Mouse (Mus musculus) hindbrain, embryonic 11.5 days (tissue): ENCODE data around the gene Mdm2. TPM values are rescaled to one million over a fixed set of nuclear protein-coding genes. Genes with fewer than 3 reads are reported as not detected.

Experiments
- ATAC-seq: fragments of 200-750 bp; cut with Nextera tagmentation; 2 replicates; pipeline ENCODE4 v1.8.0; 2017; ENCODE audit warnings: mild to moderate bottlenecking, moderate TSS enrichment, moderate library complexity; ENCODE audit not compliant: low FRiP score
- DNase-seq: peaks from one replicate; pipeline ENCODE4 v3.0.0-alpha.2; 2015; ENCODE audit warnings: low spot score
- H3K27ac ChIP-seq: fragments of 300-500 bp; sonication (generic); 2 replicates; pipeline ENCODE4 v1.5.1; 2014; ENCODE audit warnings: mild to moderate bottlenecking, low read depth, low read length
- H3K27me3 ChIP-seq: fragments of 300-500 bp; sonication (generic); 2 replicates; pipeline ENCODE4 v1.6.1; 2014; ENCODE audit warnings: mild to moderate bottlenecking, low read length, moderate library complexity, mixed read lengths; ENCODE audit not compliant: control insufficient read depth, insufficient read depth
- H3K36me3 ChIP-seq: fragments of 300-500 bp; sonication (generic); 2 replicates; pipeline ENCODE4 v1.6.1; 2014; ENCODE audit warnings: mild to moderate bottlenecking, low read length, moderate library complexity, mixed read lengths; ENCODE audit not compliant: control insufficient read depth, insufficient read depth
- H3K4me1 ChIP-seq: fragments of 300-500 bp; sonication (generic); replicated peaks from 2 replicates; pipeline ENCODE4 v1.6.1; 2014; ENCODE audit warnings: low read length, mixed read lengths; ENCODE audit not compliant: control insufficient read depth, insufficient read depth
- H3K4me2 ChIP-seq: fragments of 300-500 bp; sonication (generic); replicated peaks from 2 replicates; pipeline ENCODE4 v1.6.1; 2014; ENCODE audit warnings: mild to moderate bottlenecking, low read depth, low read length
- H3K4me3 ChIP-seq: fragments of 300-500 bp; sonication (generic); 2 replicates; pipeline ENCODE4 v1.5.1; 2014; ENCODE audit warnings: low read depth, low read length
- H3K9ac ChIP-seq: fragments of 300-500 bp; sonication (generic); 2 replicates; pipeline ENCODE4 v1.6.1; 2014; ENCODE audit warnings: low read depth, low read length
- H3K9me3 ChIP-seq: fragments of 300-500 bp; sonication (generic); 2 replicates; pipeline ENCODE4 v1.6.1; 2016; ENCODE audit warnings: low read length; ENCODE audit not compliant: control insufficient read depth
- WGBS: fragments of 180-500 bp; shearing (Covaris S2); extraction: QIAGEN DNeasy Blood & Tissue Kit; methylation state at CpG from one replicate; pipeline ENCODE4 v1.1.7; 2014; 5-methylcytosine and 5-hydroxymethylcytosine counted together
- polyA plus RNA-seq: library from polyadenylated mRNA; unstranded; fragments of >200 nt; fragmentation: Nextera tagmentation; extraction: Ambion mirVana; gene quantifications from 2 replicates; pipeline ENCODE4 v1.2.1, GENCODE M21; 2014

The Mdm2 gene
- polyA plus RNA-seq, 1 experiment from 2014 or later, result 87.8 TPM

DNA sequence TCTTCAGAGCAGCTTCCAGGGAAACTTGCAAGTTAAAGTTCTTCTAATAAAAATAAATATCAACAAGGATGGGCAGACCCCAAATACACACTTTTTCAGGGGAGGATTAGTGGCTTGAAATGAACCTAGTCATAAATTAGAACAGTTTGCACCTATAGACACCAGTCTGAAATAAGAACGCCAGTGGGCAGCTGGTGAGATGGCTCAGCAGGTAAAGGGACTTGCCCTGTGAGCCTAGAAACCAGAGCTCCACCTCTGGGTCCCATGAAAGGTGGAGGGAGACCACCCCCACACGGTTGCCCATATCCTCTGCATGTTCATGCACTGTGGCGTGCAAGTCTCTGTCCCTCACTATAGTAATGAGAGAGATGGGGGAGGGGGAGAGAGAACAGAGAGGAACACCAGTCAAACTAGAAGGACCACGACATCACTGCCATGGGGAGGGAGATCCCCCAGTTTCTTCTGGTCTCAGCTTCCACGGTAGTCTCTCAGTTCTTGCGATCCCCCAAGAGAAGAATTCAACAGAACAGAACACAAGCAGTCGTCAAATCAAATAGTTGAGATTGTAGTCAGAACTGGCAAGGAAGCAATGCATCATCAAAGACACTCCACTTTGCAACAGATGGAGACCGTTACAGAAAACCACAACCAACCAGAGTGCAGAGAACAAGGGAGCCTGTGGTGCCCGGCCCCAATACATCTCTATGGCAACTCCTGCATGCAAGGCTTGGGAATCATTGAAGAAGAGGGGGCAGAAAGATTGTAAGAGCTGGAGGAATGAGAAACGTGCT, 58.8 kb downstream of the Mdm2 start:
- Histone ChIP-seq H3K9me3 (no peaks in the 10 kb centered on the region), H3K27ac (no peak overlapping the region), H3K36me3 (no peaks in the 10 kb centered on the region), H3K9ac (no peak overlapping the region), H3K27me3 (no peaks in the 10 kb centered on the region), H3K4me3 (no peak overlapping the region), H3K4me1 (no peaks in the 10 kb centered on the region), H3K4me2 (no peak overlapping the region)
- WGBS, result 73% methylated on average over 10 of the region's 10 CpGs
- ATAC-seq (no peak), DNase-seq (no peak)

DNA sequence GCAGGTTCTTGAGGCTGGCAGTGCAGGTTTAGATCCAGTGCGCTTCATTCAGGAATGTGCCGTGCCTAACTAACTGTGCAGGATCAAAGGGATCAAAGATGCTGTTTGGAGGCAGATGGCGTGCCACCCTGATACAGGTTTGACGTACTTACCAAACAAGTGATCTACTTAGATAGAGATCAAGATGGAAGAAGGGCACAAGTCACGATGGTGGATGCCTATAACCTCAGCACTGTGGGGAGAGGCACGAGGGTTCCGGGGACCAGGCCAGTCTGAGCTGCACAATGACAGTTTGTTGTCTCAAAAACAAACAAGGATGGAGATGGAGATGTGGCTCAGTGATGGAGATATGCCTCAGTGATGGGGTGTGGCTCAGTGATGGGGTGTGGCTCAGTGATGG, 59.8 kb downstream of the Mdm2 start:
- Histone ChIP-seq H3K9me3 (no peaks in the 10 kb centered on the region), H3K4me1 (no peaks in the 10 kb centered on the region), H3K4me2 (no peak overlapping the region), H3K36me3 (no peaks in the 10 kb centered on the region), H3K4me3 (no peak overlapping the region), H3K27ac (no peak overlapping the region), H3K27me3 (no peaks in the 10 kb centered on the region), H3K9ac (no peak overlapping the region)
- WGBS, result 93% methylated on average over 7 of the region's 7 CpGs
- no peak for DNase-seq
- ATAC-seq, result no peak

DNA sequence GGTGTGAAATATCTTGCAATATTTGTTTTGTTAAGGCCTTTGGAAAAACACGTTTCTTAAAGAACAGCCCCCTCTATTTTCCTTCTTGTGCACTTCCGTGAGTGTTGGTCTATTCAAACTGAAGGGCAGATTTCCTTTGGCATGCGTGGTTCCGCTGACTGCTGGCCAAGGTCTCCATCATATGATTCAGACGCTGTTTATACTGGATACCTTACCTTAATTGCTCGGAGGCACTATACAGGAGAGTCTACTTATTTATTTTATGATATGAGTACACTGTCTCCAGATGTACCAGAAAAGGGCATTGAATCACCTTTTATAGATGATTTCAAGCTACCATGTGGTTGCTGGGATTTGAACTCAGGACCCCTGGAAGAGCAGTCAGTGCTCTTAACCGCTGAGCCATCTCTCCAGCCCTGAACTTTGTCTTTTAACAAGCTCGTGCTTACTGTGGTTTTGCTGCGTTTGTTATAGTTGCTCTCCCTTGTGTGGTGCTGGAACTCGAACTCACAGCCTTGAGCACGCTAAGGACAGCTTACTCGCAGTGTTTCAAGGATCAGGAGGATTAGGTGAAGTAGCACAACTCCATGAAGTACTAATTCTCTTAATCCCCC, 60.4 kb downstream of the Mdm2 start:
- Histone ChIP-seq H3K36me3 (no peaks in the 10 kb centered on the region), H3K27me3 (no peaks in the 10 kb centered on the region), H3K4me3 (no peak overlapping the region), H3K4me1 (no peaks in the 10 kb centered on the region), H3K9me3 (no peaks in the 10 kb centered on the region), H3K27ac (no peak overlapping the region), H3K9ac (no peak overlapping the region), H3K4me2 (no peak overlapping the region)
- ATAC-seq (no peak), DNase-seq (no peak)
- WGBS, result 93% methylated on average over 12 of the region's 12 CpGs

DNA sequence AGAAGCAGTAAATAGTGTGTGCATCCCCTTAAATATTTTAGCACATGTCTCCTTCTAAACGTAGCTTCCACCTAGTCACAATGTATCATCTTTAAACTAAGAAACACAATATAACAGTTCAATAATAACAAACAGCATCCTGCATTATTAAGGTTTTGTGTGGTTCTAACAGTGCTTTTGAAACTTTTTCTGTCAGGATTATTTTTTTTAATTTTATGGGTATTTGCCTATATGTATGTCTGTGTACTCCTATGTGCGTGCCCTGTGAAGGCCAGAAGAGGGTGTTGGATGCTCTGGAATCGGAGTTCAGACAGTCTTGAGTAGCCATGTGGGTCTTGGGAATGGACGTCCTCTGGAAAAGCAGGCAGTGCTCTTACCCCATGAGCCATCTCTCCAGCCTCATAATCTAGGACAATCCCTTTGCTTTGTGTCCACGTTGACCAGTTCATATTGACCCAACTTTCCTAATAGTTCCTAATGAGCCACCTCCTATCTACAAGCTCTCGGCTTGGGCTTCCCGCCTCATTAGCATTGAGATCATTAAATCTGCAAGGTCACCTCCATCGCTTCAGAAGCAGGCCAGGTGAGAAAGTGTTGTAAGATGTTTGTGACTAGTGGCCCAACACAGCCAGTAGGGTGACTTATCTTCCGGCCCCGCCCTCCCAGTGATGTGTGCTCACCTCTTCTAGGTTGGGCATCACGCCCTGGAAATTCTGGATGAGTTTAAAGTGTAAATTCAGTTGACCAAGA, 61.1 kb downstream of the Mdm2 start:
- Histone ChIP-seq H3K27ac (no peak overlapping the region), H3K4me1 (no peaks in the 10 kb centered on the region), H3K9me3 (no peaks in the 10 kb centered on the region), H3K4me3 (no peak overlapping the region), H3K4me2 (no peak overlapping the region), H3K36me3 (no peaks in the 10 kb centered on the region), H3K27me3 (no peaks in the 10 kb centered on the region), H3K9ac (no peak overlapping the region)
- ATAC-seq (no peak), DNase-seq (no peak)
- WGBS, result 84% methylated on average over 11 of the region's 11 CpGs

DNA sequence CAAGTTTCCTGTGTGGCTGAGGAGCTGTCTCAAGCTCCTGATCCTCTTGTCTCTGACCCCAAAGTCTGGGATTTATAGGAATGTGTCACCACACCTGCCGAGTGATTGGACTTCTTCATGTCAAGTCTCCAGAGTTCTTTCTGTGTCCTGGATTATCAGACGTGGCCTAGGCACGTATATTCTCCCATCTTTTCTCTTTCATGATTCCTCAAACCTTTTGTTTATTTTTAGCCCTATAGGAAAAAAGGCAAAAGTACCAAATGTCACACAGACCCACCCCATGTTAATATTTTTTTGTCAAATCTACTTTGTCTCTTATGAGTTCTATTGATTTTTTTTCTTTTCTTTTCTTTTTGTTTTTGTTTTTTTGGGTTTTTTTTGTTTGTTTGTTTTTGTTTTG, 61.9 kb downstream of the Mdm2 start:
- no peak for ATAC-seq
- Histone ChIP-seq H3K36me3 (no peaks in the 10 kb centered on the region), H3K4me2 (no peak overlapping the region), H3K27me3 (no peaks in the 10 kb centered on the region), H3K9ac (no peak overlapping the region), H3K27ac (no peak overlapping the region), H3K4me3 (no peak overlapping the region), H3K9me3 (no peaks in the 10 kb centered on the region), H3K4me1 (no peaks in the 10 kb centered on the region)
- WGBS, result 83% methylated on average over 3 of the region's 3 CpGs
- no peak for DNase-seq

DNA sequence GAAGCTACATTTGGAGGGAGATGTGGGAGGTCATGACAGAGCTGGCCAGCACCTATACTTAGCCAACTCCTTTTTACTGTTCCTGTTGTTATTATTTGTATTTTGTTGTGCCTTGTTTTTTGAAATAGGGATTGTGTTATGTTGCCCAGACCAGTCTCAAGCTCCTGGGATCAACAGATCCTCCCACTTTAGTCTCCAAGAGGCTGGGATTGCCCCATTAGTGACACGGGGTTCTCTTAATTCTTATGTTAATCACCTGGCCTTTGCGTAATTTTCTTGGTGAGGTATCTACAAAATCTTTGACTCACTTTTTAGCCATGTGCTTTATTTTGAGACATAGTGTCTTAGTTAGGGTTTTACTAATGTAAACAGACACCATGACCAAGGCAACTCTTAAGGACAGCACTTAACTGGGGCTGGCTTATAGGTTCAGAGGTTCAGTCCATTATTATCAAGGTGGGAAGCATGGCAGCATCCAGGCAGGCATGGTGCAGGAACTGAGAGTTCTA, 62.5 kb downstream of the Mdm2 start:
- DNase-seq, result no peak
- WGBS, result 82% methylated on average over 2 of the region's 2 CpGs
- H3K27ac ChIP-seq, result no peak overlapping the region
- no peaks in the 10 kb centered on the region for H3K4me1 ChIP-seq
- ATAC-seq, result no peak
- no peak overlapping the region for H3K4me3 ChIP-seq
- no peak overlapping the region for H3K4me2 ChIP-seq
- no peak overlapping the region for H3K9ac ChIP-seq
- H3K9me3 ChIP-seq, result no peaks in the 10 kb centered on the region
- H3K27me3 ChIP-seq, result no peaks in the 10 kb centered on the region
- H3K36me3 ChIP-seq, result no peaks in the 10 kb centered on the region

DNA sequence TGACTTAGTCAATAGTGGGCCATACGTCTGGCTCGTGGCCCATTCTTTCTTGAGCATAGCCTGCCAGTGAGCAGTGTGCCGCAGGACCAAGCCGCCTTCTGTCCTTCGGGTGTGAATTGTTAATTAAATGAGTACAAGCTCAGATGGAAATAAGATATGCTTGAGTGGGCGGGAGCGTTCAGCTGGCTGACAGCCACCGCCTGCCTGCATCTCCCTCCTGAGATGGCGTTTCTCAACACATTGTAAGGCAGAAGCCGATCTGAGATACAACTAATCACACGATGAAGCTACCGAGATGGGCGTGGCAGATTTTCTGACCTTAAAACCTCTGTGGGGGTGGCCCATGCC, 63.4 kb downstream of the Mdm2 start:
- DNase-seq (peak; percentile 27), ATAC-seq (peak; percentile 77)
- H3K27ac ChIP-seq, result no peak overlapping the region
- no peaks in the 10 kb centered on the region for H3K9me3 ChIP-seq
- 57% methylated on average over 13 of the region's 13 CpGs for WGBS
- H3K4me1 ChIP-seq, result no peaks in the 10 kb centered on the region
- H3K4me2 ChIP-seq, result no peak overlapping the region
- no peak overlapping the region for H3K9ac ChIP-seq
- no peaks in the 10 kb centered on the region for H3K27me3 ChIP-seq
- H3K36me3 ChIP-seq, result no peaks in the 10 kb centered on the region
- H3K4me3 ChIP-seq, result no peak overlapping the region

DNA sequence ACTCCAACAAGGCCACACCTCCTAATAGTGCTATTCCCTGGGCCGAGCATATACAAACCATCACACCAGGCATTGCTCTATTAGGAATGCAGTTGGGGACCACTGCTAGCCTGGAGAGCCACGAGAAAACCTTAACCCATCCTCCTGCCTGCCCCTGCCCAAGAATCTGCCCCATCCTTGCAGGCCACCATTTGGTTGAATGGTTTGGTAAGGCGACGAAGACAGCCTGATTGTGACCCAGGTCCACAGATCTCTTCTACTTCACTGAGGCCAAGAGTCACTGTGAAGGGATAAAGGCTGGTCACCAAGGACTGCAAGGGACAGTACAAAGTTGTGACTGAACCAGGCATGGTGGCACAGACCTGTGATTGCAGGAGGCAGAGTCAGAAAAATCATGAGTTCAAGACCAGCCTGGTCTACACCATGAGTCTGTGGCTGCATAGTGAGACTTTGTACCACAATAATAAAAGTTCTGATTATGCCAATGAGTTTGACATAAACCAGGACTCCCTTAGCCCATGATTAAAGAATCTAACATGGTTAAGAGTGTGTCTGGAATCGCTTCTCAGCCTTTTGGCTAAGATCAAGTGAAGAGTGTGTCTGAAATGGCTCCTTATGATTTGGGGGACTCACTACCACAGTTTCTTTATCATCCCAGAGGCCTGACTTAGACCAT, 63.9 kb downstream of the Mdm2 start:
- ATAC-seq (no peak), DNase-seq (no peak)
- no peaks in the 10 kb centered on the region for H3K27me3 ChIP-seq

More for the DNA sequence above, 63.9 kb downstream of the Mdm2 start:
- Histone ChIP-seq H3K4me3 (no peak overlapping the region), H3K4me1 (no peaks in the 10 kb centered on the region), H3K4me2 (no peak overlapping the region), H3K36me3 (no peaks in the 10 kb centered on the region), H3K9me3 (no peaks in the 10 kb centered on the region), H3K9ac (no peak overlapping the region), H3K27ac (no peak overlapping the region)
- 93% methylated on average over 5 of the region's 5 CpGs for WGBS
